Mouse (Mus musculus) right cerebral cortex, postnatal 36 days (tissue): ENCODE data around the gene Prm2.

Source experiments
- DNase-seq, 2 experiments: peaks; one replicate each; pipeline ENCODE4 v3.0.0; 2022; ENCODE audit warnings: low spot score in 2 of 2, mixed read lengths in 1 of 2

The Prm2 gene

GRCm38 (mm10) chr16:10777579-10778160 lies 18.3 kb downstream of the Prm2 start:
- no peak for DNase-seq

GRCm38 (mm10) chr16:10776322-10776721 lies 19.6 kb downstream of the Prm2 start:
- no peak for DNase-seq

GRCm38 (mm10) chr16:10774726-10775125 lies 21.2 kb downstream of the Prm2 start:
- DNase-seq = no peak

GRCm38 (mm10) chr16:10773543-10773942 lies 22.4 kb downstream of the Prm2 start:
- DNase-seq = no peak

- DNase-seq = no peak
These were observed 24.0 kb downstream of the Prm2 start for GRCm38 (mm10) chr16:10771769-10772510.

GRCm38 (mm10) chr16:10770531-10771325 lies 25.2 kb downstream of the Prm2 start:
- no peak for DNase-seq

GRCm38 (mm10) chr16:10769661-10770060 lies 26.3 kb downstream of the Prm2 start:
- peak in 1 of 2 experiments; percentile 44 for DNase-seq

GRCm38 (mm10) chr16:10768821-10769220 lies 27.1 kb downstream of the Prm2 start:
- no peak for DNase-seq

- no peak for DNase-seq
These were observed 28.8 kb downstream of the Prm2 start for GRCm38 (mm10) chr16:10767158-10767557.

- DNase-seq = no peak
These were observed 31.6 kb downstream of the Prm2 start for GRCm38 (mm10) chr16:10764323-10764722.

- DNase-seq = no peak
These were observed 32.2 kb downstream of the Prm2 start for GRCm38 (mm10) chr16:10763540-10764264.

GRCm38 (mm10) chr16:10762569-10763180 lies 33.3 kb downstream of the Prm2 start:
- DNase-seq = no peak

GRCm38 (mm10) chr16:10761182-10761581 lies 34.8 kb downstream of the Prm2 start:
- DNase-seq = no peak

- no peak for DNase-seq
These were observed 39.8 kb downstream of the Prm2 start for GRCm38 (mm10) chr16:10756168-10756567.

- DNase-seq = no peak
These were observed 41.2 kb downstream of the Prm2 start for GRCm38 (mm10) chr16:10754521-10755296.

- DNase-seq = no peak
These were observed 46.1 kb downstream of the Prm2 start for GRCm38 (mm10) chr16:10749824-10750223.

- DNase-seq = no peak
These were observed 46.7 kb downstream of the Prm2 start for GRCm38 (mm10) chr16:10749226-10749625.
